Mouse (Mus musculus) myocyte (in vitro differentiated cells): Measurements from ENCODE around the gene Arhgef40. TPM values are rescaled to one million over a fixed set of nuclear protein-coding genes. Genes with fewer than 3 reads are reported as not detected.

ENCODE experiments used
- H3K27me3 ChIP-seq: one replicate; pipeline ENCODE4 v1.6.1; 2011; ENCODE audit not compliant: control insufficient read depth, insufficient read depth, insufficient read length
- H3K36me3 ChIP-seq: one replicate; pipeline ENCODE4 v1.6.1; 2011; ENCODE audit not compliant: control insufficient read depth, insufficient read depth
- H3K4me2 ChIP-seq: one replicate; pipeline ENCODE4 v1.6.1; 2011; ENCODE audit warnings: low read depth, control low read depth
- H3K4me3 ChIP-seq: one replicate; pipeline ENCODE4 v1.5.1; 2011; ENCODE audit warnings: mild to moderate bottlenecking, control low read depth, moderate library complexity
- H3K79me2 ChIP-seq: one replicate; pipeline ENCODE4 v1.6.1; 2011; ENCODE audit not compliant: control insufficient read depth, insufficient read depth
- H3ac ChIP-seq: one replicate; pipeline ENCODE4 v1.6.1; 2011; ENCODE audit not compliant: control insufficient read depth, insufficient read length
- CEBPB ChIP-seq: IDR thresholded peaks from 2 replicates; pipeline ENCODE4 v1.6.1; 2011; ENCODE audit warnings: mild to moderate bottlenecking, moderate library complexity; ENCODE audit not compliant: poor library complexity, insufficient read depth, severe bottlenecking
- E2F4 ChIP-seq: IDR thresholded peaks from one replicate; pipeline ENCODE4 v1.6.1; 2011; ENCODE audit warnings: mild to moderate bottlenecking, control low read depth, moderate library complexity; ENCODE audit not compliant: insufficient read depth
- MAX ChIP-seq: IDR thresholded peaks from one replicate; pipeline ENCODE4 v1.6.1; 2011; ENCODE audit warnings: low read depth, mild to moderate bottlenecking, control low read depth
- MYOD1 ChIP-seq, 3 experiments: IDR thresholded peaks; one replicate each; pipeline ENCODE4 v1.6.1; 2011; ENCODE audit warnings: control low read depth in 2 of 3, low read depth in 2 of 3, mild to moderate bottlenecking in 2 of 3, moderate library complexity in 1 of 3; ENCODE audit not compliant: insufficient read length in 2 of 3, control insufficient read depth in 1 of 3
- MYOG ChIP-seq, 3 experiments: IDR thresholded peaks; one replicate each; pipeline ENCODE4 v1.6.1; 2011; ENCODE audit warnings: control low read depth in 2 of 3, low read depth in 2 of 3, mild to moderate bottlenecking in 2 of 3; ENCODE audit not compliant: insufficient read length in 2 of 3, control insufficient read depth in 1 of 3, insufficient read depth in 1 of 3
- POLR2A ChIP-seq: IDR thresholded peaks from one replicate; pipeline ENCODE4 v1.6.1; 2011; ENCODE audit warnings: low read depth, mild to moderate bottlenecking, control low read depth, moderate library complexity; ENCODE audit not compliant: insufficient read length
- POLR2AphosphoS2 ChIP-seq: IDR thresholded peaks from one replicate; pipeline ENCODE4 v1.6.1; 2011; ENCODE audit warnings: low read depth, control low read depth; ENCODE audit not compliant: insufficient read length
- REST ChIP-seq: IDR thresholded peaks from one replicate; pipeline ENCODE4 v1.6.1; 2011; ENCODE audit warnings: mild to moderate bottlenecking, control low read depth, moderate library complexity; ENCODE audit not compliant: insufficient read depth, insufficient read length
- SRF ChIP-seq: IDR thresholded peaks from one replicate; pipeline ENCODE4 v1.6.1; 2011; ENCODE audit warnings: low read depth; ENCODE audit not compliant: control insufficient read depth, insufficient read length
- TCF3 ChIP-seq: IDR thresholded peaks from one replicate; pipeline ENCODE4 v1.6.1; 2011; ENCODE audit warnings: low read depth, control low read depth; ENCODE audit not compliant: insufficient read length
- USF1 ChIP-seq: IDR thresholded peaks from one replicate; pipeline ENCODE4 v1.6.1; 2011; ENCODE audit warnings: low read depth, mild to moderate bottlenecking, control low read depth, moderate library complexity
- polyA plus RNA-seq: library from polyadenylated mRNA; unstranded; fragments of >200 nt; fragmentation: generic; extraction: Trizol; gene quantifications from one replicate; pipeline ENCODE4 v1.2.1, GENCODE M21; 2012; ENCODE audit warnings: missing spikeins

Gene Arhgef40
- polyA plus RNA-seq, 1 experiment, result 35.0 TPM

- Histone ChIP-seq H3K36me3 (no peaks in the 10 kb centered on the region), H3K27me3 (no peaks in the 10 kb centered on the region), H3K4me3 (peak overlapping the region; percentile 53), H3ac (no peak overlapping the region), H3K4me2 (peak overlapping the region; percentile 84), H3K79me2 (no peaks in the 10 kb centered on the region)
- TF ChIP-seq POLR2AphosphoS2 (no peak), USF1 (no peak), SRF (no peak), POLR2A (no peak), MYOD1 (IDR thresholded peaks at IDR 0.05; ENCODE audit: control insufficient read depth in 1 of 3, insufficient read length in 2 of 3, low read depth in 2 of 3) (no peak), REST (no peak), MAX (no peak), MYOG (IDR thresholded peaks at IDR 0.05; ENCODE audit: control insufficient read depth in 1 of 3, insufficient read depth in 1 of 3, insufficient read length in 2 of 3, low read depth in 2 of 3) (no peak), CEBPB (no peak), E2F4 (no peak)
Observed at GRCm38 (mm10) chr14:52018248-52019050, 33.9 kb downstream of the Arhgef40 start.

- Histone ChIP-seq H3K79me2 (no peaks in the 10 kb centered on the region), H3ac (peak overlapping the region; percentile 82), H3K4me3 (peak overlapping the region; percentile 53), H3K4me2 (peak overlapping the region; percentile 84), H3K36me3 (no peaks in the 10 kb centered on the region), H3K27me3 (no peaks in the 10 kb centered on the region)
- TF ChIP-seq USF1 (no peak), MYOD1 (IDR thresholded peaks at IDR 0.05; ENCODE audit: control insufficient read depth in 1 of 3, insufficient read length in 2 of 3, low read depth in 2 of 3) (peak in 1 of 3 experiments; percentile 49)
Observed at GRCm38 (mm10) chr14:52019051-52019589, 34.6 kb downstream of the Arhgef40 start.

GRCm38 (mm10) chr14:52019590-52020340 is 35.2 kb downstream of the Arhgef40 start:
- Histone ChIP-seq H3K27me3 (no peaks in the 10 kb centered on the region), H3K4me3 (peak overlapping the region; percentile 53), H3K79me2 (no peaks in the 10 kb centered on the region), H3ac (peak overlapping the region; percentile 82), H3K36me3 (no peaks in the 10 kb centered on the region), H3K4me2 (peak overlapping the region; percentile 93)
- no peak for TF ChIP-seq REST
- peak in 1 of 3 experiments; percentile 6 for TF ChIP-seq MYOG (IDR thresholded peaks at IDR 0.05; ENCODE audit: control insufficient read depth in 1 of 3, insufficient read depth in 1 of 3, insufficient read length in 2 of 3, low read depth in 2 of 3)
- peak; percentile 91 for TF ChIP-seq USF1
- no peak for TF ChIP-seq CEBPB
- peak; percentile 3 for TF ChIP-seq E2F4
- TF ChIP-seq POLR2A, result peak; percentile 73
- no peak for TF ChIP-seq MAX
- TF ChIP-seq SRF, result no peak
- no peak for TF ChIP-seq TCF3
- peak; percentile 60 for TF ChIP-seq POLR2AphosphoS2
- TF ChIP-seq MYOD1 (IDR thresholded peaks at IDR 0.05; ENCODE audit: control insufficient read depth in 1 of 3, insufficient read length in 2 of 3, low read depth in 2 of 3), result peak in 2 of 3 experiments; percentile 5 to 21

- Histone ChIP-seq H3K4me3 (peak within 1 kb of the TSS; percentile 53), H3K27me3 (no peaks in the 10 kb centered on the region), H3ac (peak within 1 kb of the TSS; percentile 82), H3K4me2 (peak within 1 kb of the TSS; percentile 93), H3K79me2 (no peaks in the 10 kb centered on the region), H3K36me3 (no peaks in the 10 kb centered on the region)
- peak; percentile 78 for TF ChIP-seq POLR2AphosphoS2
- peak in 1 of 3 experiments; percentile 31 for TF ChIP-seq MYOG (IDR thresholded peaks at IDR 0.05; ENCODE audit: control insufficient read depth in 1 of 3, insufficient read depth in 1 of 3, insufficient read length in 2 of 3, low read depth in 2 of 3)
- peak; percentile 82 for TF ChIP-seq POLR2A
- TF ChIP-seq USF1, result no peak
- TF ChIP-seq MYOD1 (IDR thresholded peaks at IDR 0.05; ENCODE audit: control insufficient read depth in 1 of 3, insufficient read length in 2 of 3, low read depth in 2 of 3), result peak in 2 of 3 experiments; percentile 31 to 58
Observed at GRCm38 (mm10) chr14:52020486-52021137, 36.1 kb downstream of the Arhgef40 start, which contains the start of gene Zfp219. TSS of gene Zfp219 (minus strand) at chr14:52020733.

GRCm38 (mm10) chr14:52021138-52021529 is 36.6 kb downstream of the Arhgef40 start:
- Histone ChIP-seq H3K4me3 (peak overlapping the region; percentile 53), H3ac (no peak overlapping the region), H3K4me2 (peak overlapping the region; percentile 93), H3K36me3 (no peaks in the 10 kb centered on the region), H3K27me3 (no peaks in the 10 kb centered on the region), H3K79me2 (no peaks in the 10 kb centered on the region)
- TF ChIP-seq MAX (no peak), E2F4 (no peak)
